Mouse (Mus musculus) megakaryocyte, embryonic 14.5 days (primary cell): ENCODE measurements around the gene Olfr70.

ENCODE experiments used
- FLI1 ChIP-seq: IDR thresholded peaks from 2 replicates; pipeline ENCODE4 v1.6.1; 2012; ENCODE audit warnings: low read length, inconsistent platforms, mixed read lengths
- GATA1 ChIP-seq: IDR thresholded peaks from 3 replicates; pipeline ENCODE4 v1.6.1; 2012; ENCODE audit warnings: mixed read lengths, low read length, inconsistent platforms, borderline replicate concordance

- no peak for TF ChIP-seq GATA1
- no peak for TF ChIP-seq FLI1
Measured at GRCm38 (mm10) chr4:43743099-43743498, 42.5 kb upstream of the Olfr70 start.
